Mouse (Mus musculus) heart, embryonic 16.5 days (tissue): Measurements from ENCODE around the gene Rptor. TPM values are rescaled to one million over a fixed set of nuclear protein-coding genes. Genes with fewer than 3 reads are reported as not detected.

ENCODE experiments used
- ATAC-seq: fragments of 200-750 bp; cut with Nextera tagmentation; replicated peaks from 2 replicates; pipeline ENCODE4 v1.8.0; 2017; ENCODE audit warnings: moderate number of reproducible peaks; ENCODE audit not compliant: insufficient read depth, low FRiP score; ENCODE audit errors: extremely low read depth
- H3K27ac ChIP-seq: fragments of 300-500 bp; sonication (generic); 2 replicates; pipeline ENCODE4 v1.5.1; 2014; ENCODE audit warnings: mild to moderate bottlenecking, low read length, control low read depth, moderate library complexity
- H3K27me3 ChIP-seq: fragments of 300-500 bp; sonication (generic); 2 replicates; pipeline ENCODE4 v1.6.1; 2014; ENCODE audit warnings: low read length, mixed read lengths; ENCODE audit not compliant: control insufficient read depth, insufficient read depth
- H3K36me3 ChIP-seq: fragments of 300-500 bp; sonication (generic); 2 replicates; pipeline ENCODE4 v1.6.1; 2014; ENCODE audit not compliant: control insufficient read depth, insufficient read depth
- H3K4me1 ChIP-seq: fragments of 300-500 bp; sonication (generic); 2 replicates; pipeline ENCODE4 v1.6.1; 2014; ENCODE audit warnings: low read length, mixed read lengths; ENCODE audit not compliant: control insufficient read depth, insufficient read depth
- H3K4me2 ChIP-seq: fragments of 300-500 bp; sonication (generic); 2 replicates; pipeline ENCODE4 v1.6.1; 2014; ENCODE audit warnings: low read depth, mild to moderate bottlenecking, control low read depth, low read length
- H3K4me3 ChIP-seq: fragments of 300-500 bp; sonication (generic); 2 replicates; pipeline ENCODE4 v1.5.1; 2014; ENCODE audit warnings: mild to moderate bottlenecking, control low read depth, low read length
- H3K9ac ChIP-seq: fragments of 300-500 bp; sonication (generic); 2 replicates; pipeline ENCODE4 v1.6.1; 2014; ENCODE audit warnings: low read length, control low read depth
- H3K9me3 ChIP-seq: fragments of 300-500 bp; sonication (generic); replicated peaks from 2 replicates; pipeline ENCODE4 v1.6.1; 2016; ENCODE audit warnings: low read length; ENCODE audit not compliant: control insufficient read depth
- WGBS: fragments of 180-500 bp; shearing (Covaris S2); extraction: QIAGEN DNeasy Blood & Tissue Kit; methylation state at CpG from one replicate; pipeline ENCODE4 v1.1.7; 2014; 5-methylcytosine and 5-hydroxymethylcytosine counted together
- polyA plus RNA-seq: library from polyadenylated mRNA; unstranded; fragments of >200 nt; fragmentation: Nextera tagmentation; extraction: Ambion mirVana; gene quantifications from 2 replicates; pipeline ENCODE4 v1.2.1, GENCODE M21; 2015

Rptor gene
- polyA plus RNA-seq, 1 experiment from 2014 or later = 7.0 TPM

DNA sequence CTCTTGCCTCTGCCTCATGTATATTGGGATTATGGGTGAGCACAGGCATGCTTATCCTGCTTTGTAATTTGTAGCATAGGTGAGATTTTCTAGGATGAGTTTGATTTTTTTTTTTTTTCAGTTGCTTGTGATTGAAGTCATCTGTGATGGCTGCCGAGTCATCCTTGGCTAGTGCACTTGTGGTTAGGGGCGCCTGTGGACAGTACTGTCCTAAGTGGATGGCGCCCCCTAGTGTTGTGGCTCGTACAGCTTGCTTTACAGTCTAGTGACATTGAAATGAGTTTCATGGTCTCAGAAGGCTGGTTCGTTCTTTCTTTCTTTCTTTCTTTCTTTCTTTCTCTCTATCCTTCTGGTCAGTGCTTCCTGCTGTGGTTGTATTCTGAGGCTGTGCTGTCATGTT, 16.1 kb downstream of the Rptor start:
- H3K9ac ChIP-seq = no peak overlapping the region

DNA sequence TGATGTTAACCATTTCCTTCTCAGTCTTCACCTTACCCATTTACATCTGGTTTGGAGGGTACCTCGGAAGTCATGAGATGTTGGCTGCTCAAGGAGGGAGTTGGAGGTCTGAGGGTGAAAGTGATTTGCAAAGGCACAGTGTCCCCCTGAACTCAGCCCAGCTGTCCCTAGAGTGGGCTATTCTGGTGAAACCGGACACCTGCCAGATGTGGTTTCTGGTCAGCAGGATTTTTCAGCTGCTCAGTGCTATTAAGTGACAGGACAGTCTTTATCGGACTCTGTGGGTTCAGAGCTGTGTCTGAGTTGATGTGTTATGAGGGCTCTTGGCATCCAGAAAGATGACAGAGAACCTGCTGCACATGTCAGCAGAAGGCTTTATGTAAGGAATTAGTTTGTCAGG, 18.6 kb downstream of the Rptor start:
- Histone ChIP-seq H3K4me1 (peaks cover 9% of the 10 kb centered on the region; the same call in 1 of the 2 replicates), H3K27ac (no peak overlapping the region), H3K27me3 (no peaks in the 10 kb centered on the region), H3K4me3 (no peak overlapping the region), H3K36me3 (no peaks in the 10 kb centered on the region), H3K9ac (no peak overlapping the region), H3K9me3 (no peaks in the 10 kb centered on the region), H3K4me2 (no peak overlapping the region)
- WGBS = 79% methylated on average over 3 of the region's 3 CpGs
- no peak for ATAC-seq

More for the DNA sequence above, 16.1 kb downstream of the Rptor start:
- H3K4me3 ChIP-seq = no peak overlapping the region
- H3K9me3 ChIP-seq = no peaks in the 10 kb centered on the region
- H3K36me3 ChIP-seq = no peaks in the 10 kb centered on the region
- ATAC-seq = no peak
- 50% methylated on average over 5 of the region's 5 CpGs for WGBS
- H3K4me2 ChIP-seq = no peak overlapping the region
- no peak overlapping the region for H3K27ac ChIP-seq
- no peaks in the 10 kb centered on the region for H3K27me3 ChIP-seq
- no peaks in the 10 kb centered on the region for H3K4me1 ChIP-seq

DNA sequence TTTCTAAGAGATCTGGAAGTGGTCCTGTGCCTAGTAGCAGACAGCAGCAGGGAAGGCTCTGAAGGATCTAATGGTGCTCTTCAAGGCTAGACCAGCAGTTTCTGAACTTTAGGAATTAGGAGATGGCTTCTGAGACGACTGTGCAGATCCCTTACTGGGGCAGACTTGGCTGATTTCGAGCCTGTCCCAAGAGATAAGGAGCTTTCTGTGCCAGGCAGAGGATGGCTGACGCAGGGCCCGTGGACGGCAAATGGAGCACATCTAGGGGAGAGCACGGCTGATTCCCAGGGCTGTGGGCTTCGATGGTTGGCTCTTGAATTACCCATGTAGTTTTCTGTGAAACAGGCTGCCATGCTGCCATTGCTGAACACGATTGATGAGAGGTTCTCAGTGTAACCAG, 21.1 kb downstream of the Rptor start:
- Histone ChIP-seq H3K4me1 (peaks cover 9% of the 10 kb centered on the region; the same call in 1 of the 2 replicates), H3K9ac (no peak overlapping the region), H3K27me3 (no peaks in the 10 kb centered on the region), H3K9me3 (no peaks in the 10 kb centered on the region), H3K27ac (no peak overlapping the region), H3K4me3 (no peak overlapping the region), H3K4me2 (no peak overlapping the region), H3K36me3 (no peaks in the 10 kb centered on the region)
- 65% methylated on average over 8 of the region's 8 CpGs for whole genome bisulfite sequencing
- no peak for ATAC-seq

DNA sequence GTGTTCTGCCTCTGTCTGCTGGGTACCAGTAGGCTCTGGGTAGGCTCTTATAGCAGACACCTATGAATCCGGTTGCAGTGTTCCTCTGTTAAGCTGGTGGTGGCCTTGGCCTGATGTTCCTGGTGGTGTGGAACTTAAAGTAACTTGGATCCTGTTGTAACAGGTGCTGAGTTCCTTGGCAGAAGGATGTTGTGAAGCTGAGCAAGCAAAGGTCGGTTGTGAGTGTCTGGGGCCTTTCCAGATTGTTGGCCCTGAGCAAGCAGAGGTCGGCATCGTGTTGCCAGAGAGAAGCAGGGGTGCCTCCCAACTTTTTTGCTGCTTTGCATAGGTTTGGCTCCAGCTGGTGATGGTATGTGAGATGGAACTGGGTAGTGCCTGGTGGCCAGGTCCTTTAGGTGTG, 21.7 kb downstream of the Rptor start:
- no peak overlapping the region for H3K9ac ChIP-seq
- 68% methylated on average over 4 of the region's 4 CpGs for WGBS
- peaks cover 9% of the 10 kb centered on the region; the same call in 1 of the 2 replicates for H3K4me1 ChIP-seq
- no peaks in the 10 kb centered on the region for H3K27me3 ChIP-seq
- H3K9me3 ChIP-seq = no peaks in the 10 kb centered on the region
- no peaks in the 10 kb centered on the region for H3K36me3 ChIP-seq
- no peak overlapping the region for H3K27ac ChIP-seq
- no peak overlapping the region for H3K4me3 ChIP-seq
- no peak for ATAC-seq
- H3K4me2 ChIP-seq = no peak overlapping the region

DNA sequence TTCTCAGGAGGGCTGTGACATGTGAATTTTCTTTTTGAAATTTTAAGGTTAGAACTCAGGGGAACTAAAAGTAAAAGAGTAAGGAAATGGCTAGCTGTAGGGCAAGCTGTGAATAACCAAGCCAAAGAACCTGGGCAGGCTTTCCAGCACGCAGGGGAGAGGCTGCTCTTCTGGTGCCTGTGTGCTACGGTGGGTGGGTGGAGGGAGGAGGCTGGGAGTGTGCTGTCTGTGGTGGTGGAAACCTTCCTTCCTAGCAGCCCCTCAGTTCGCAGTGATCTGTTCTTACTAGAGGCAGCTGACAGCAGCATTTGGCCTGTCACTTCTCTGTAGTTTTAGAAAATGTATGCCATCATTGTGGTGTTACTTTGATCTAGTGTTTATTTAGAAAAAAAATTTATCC, 22.2 kb downstream of the Rptor start:
- 16% methylated on average over 3 of the region's 3 CpGs for WGBS
- H3K9ac ChIP-seq = no peak overlapping the region
- peaks cover 9% of the 10 kb centered on the region; the same call in 1 of the 2 replicates for H3K4me1 ChIP-seq

DNA sequence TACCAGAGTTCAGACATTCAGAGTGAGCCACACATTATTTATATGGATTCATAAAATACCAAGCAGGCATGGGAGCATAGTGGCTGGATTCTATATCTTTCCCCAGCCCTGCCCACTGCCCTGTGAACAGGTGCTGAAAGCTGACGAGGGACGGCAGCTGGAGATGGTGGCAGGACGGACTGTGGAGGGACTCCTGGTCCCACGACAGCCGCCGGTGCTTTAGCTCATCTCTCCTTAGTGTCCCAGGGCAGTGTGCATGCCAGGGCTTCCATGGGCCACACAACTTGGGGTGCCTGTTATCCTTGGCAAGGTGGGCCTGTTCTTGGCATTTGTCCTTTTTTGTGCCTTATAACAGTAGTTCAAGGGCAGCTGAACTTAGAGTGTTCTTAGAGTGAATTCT, 22.8 kb downstream of the Rptor start:
- no peaks in the 10 kb centered on the region for H3K9me3 ChIP-seq
- no peak overlapping the region for H3K9ac ChIP-seq
- no peak overlapping the region for H3K4me2 ChIP-seq
- peaks cover 9% of the 10 kb centered on the region; the same call in 1 of the 2 replicates for H3K4me1 ChIP-seq
- H3K4me3 ChIP-seq = no peak overlapping the region
- no peaks in the 10 kb centered on the region for H3K36me3 ChIP-seq
- ATAC-seq = no peak
- H3K27me3 ChIP-seq = no peaks in the 10 kb centered on the region
- H3K27ac ChIP-seq = no peak overlapping the region
- WGBS = 31% methylated on average over 6 of the region's 6 CpGs

More for the DNA sequence above, 22.2 kb downstream of the Rptor start:
- Histone ChIP-seq H3K36me3 (no peaks in the 10 kb centered on the region), H3K27ac (no peak overlapping the region), H3K27me3 (no peaks in the 10 kb centered on the region), H3K9me3 (no peaks in the 10 kb centered on the region), H3K4me3 (no peak overlapping the region), H3K4me2 (no peak overlapping the region)
- ATAC-seq = no peak

DNA sequence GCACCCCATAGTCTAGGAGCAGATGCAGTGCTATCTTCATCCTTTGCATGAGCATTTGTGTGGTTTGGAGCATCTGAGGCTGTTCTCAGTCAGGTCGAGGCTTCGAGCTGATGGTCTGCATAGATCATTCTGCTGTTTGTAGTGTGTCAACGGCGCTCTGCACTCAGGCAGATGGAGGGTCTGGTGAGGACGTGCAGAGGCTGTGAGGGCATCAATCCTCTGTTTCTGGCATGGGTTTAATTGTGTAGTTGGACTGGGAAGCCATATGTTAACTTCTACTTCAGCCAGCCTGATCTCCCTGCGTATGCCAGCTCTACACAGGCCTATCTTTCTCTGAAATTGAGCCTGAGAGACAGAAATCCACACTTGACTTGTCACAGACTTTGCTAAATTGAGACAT, 23.2 kb downstream of the Rptor start:
- Histone ChIP-seq H3K27me3 (no peaks in the 10 kb centered on the region), H3K4me2 (no peak overlapping the region), H3K4me1 (peaks cover 9% of the 10 kb centered on the region; the same call in 1 of the 2 replicates), H3K27ac (no peak overlapping the region), H3K9me3 (no peaks in the 10 kb centered on the region), H3K4me3 (no peak overlapping the region), H3K9ac (no peak overlapping the region), H3K36me3 (no peaks in the 10 kb centered on the region)
- no peak for ATAC-seq
- 71% methylated on average over 6 of the region's 6 CpGs for WGBS

DNA sequence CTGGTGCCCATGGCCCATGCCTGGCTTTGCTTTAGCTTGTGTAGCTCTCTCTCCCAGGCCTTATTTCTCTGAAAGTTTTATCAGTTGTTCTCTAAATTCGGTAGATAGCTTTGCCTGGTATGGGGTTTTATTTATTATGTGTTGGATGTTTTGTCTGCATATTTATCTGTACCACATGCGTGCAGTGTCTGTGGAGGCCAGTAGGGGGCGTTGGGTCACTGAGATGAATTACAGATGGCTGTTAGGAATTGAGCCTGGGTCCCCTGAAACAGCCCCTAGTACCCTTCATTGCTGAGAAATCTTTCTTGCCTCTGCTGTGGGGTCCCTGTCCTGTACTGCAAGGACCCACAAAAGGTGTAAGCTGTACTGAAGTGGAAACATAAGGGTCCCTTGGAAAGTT, 24.5 kb downstream of the Rptor start:
- no peak for ATAC-seq
- Histone ChIP-seq H3K27ac (no peak overlapping the region), H3K4me1 (peaks cover 16% of the 10 kb centered on the region), H3K36me3 (no peaks in the 10 kb centered on the region), H3K27me3 (no peaks in the 10 kb centered on the region), H3K9ac (no peak overlapping the region), H3K4me3 (no peak overlapping the region), H3K9me3 (no peaks in the 10 kb centered on the region), H3K4me2 (no peak overlapping the region)
- 58% methylated on average over 3 of the region's 3 CpGs for WGBS

DNA sequence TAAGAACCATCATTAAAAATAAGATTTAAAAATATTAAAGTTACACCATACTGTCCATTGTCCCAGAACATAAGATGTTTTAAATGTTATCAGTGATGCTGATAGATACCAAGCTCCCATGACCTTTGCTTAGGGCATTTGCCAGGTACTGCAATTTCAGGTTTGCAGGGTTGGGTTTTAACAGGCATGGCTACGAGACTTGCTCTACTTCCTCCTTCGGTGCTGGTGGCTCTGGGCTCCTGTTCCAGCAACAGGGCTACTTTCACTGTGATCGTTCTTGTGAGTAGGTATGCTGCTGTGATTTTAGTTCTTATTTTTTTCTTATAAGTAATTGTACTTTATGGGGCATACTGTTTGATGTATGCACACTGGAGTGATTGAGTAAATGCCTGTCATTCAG, 26.4 kb downstream of the Rptor start:
- Histone ChIP-seq H3K36me3 (no peaks in the 10 kb centered on the region), H3K9me3 (no peaks in the 10 kb centered on the region), H3K4me2 (no peak overlapping the region), H3K27ac (no peak overlapping the region), H3K9ac (no peak overlapping the region), H3K4me1 (peaks cover 16% of the 10 kb centered on the region), H3K4me3 (no peak overlapping the region), H3K27me3 (no peaks in the 10 kb centered on the region)
- 79% methylated on average over 3 of the region's 3 CpGs for WGBS
- no peak for ATAC-seq

DNA sequence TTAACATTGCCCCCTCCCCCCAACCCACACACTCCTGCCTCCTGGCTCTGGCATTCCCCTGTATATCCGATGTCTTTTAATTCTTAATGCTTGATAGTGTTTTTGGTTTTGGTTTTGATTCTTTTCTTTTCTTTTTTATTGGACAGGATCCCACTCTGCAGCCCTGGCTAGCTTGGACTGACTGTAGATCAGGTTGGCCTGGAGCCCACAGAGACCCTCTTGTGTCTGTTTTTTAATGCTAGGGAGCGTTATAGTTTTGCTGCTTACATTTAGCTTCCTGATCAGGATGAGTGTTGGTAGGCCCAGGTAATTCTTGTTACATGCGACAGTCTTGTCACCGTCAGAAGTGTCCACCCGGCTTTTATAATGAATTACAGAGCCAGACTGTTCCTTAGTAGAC, 27.6 kb downstream of the Rptor start:
- ATAC-seq = no peak
- H3K9ac ChIP-seq = no peak overlapping the region
- WGBS = 77% methylated on average over 5 of the region's 5 CpGs

More for the DNA sequence above, 27.6 kb downstream of the Rptor start:
- Histone ChIP-seq H3K4me1 (peaks cover 9% of the 10 kb centered on the region), H3K4me2 (no peak overlapping the region), H3K27ac (no peak overlapping the region), H3K9me3 (no peaks in the 10 kb centered on the region), H3K4me3 (no peak overlapping the region), H3K27me3 (no peaks in the 10 kb centered on the region), H3K36me3 (no peaks in the 10 kb centered on the region)
